Mouse (Mus musculus) v-Abl transformed pro-B cells (cell line): Measurements from ENCODE around the gene Hspb9.

Experiments used
- in situ Hi-C, 2 experiments: fragments of 400-800 bp; cut with MboI; formaldehyde crosslinking; loops; one replicate each; pipeline ENCODE4 v1.15.1; 2025; ENCODE audit not compliant: unreplicated experiment in 2 of 2

Gene Hspb9

GRCm38 (mm10) chr11:100703851-100704531, 9.7 kb upstream of the Hspb9 start, which contains the start of gene Dhx58:
Gene Dhx58 (minus strand): TSS chr11:100704271.
- in situ Hi-C loops = no loop called here

- in situ Hi-C loops = loop anchor here in 1 of 2 experiments (5.0 kb wide), 1 partner anchor 252 kb away; no protein-coding TSS in a partner anchor
These were observed 8.4 kb upstream of the Hspb9 start for GRCm38 (mm10) chr11:100705095-100705747.

GRCm38 (mm10) chr11:100709201-100709810, 4.3 kb upstream of the Hspb9 start:
- in situ Hi-C loops = loop anchor here in 1 of 2 experiments (5.0 kb wide), 1 partner anchor 248 kb away; no protein-coding TSS in a partner anchor

- in situ Hi-C loops = loop anchor here in 1 of 2 experiments (10.0 kb wide), 1 partner anchor 154 kb away; no protein-coding TSS in a partner anchor
These were observed 3.1 kb upstream of the Hspb9 start for GRCm38 (mm10) chr11:100710528-100710927.

- in situ Hi-C loops = loop anchor here in 1 of 2 experiments (10.0 kb wide), 1 partner anchor 154 kb away; no protein-coding TSS in a partner anchor
These were observed 2.7 kb upstream of the Hspb9 start for GRCm38 (mm10) chr11:100710977-100711376.

GRCm38 (mm10) chr11:100711783-100712615, 1.7 kb upstream of the Hspb9 start, which contains the start of gene Kat2a:
Gene Kat2a (minus strand): TSS chr11:100712465.
- in situ Hi-C loops = loop anchor here in 1 of 2 experiments (10.0 kb wide), 1 partner anchor 153 kb away; no protein-coding TSS in a partner anchor

GRCm38 (mm10) chr11:100713174-100713573, 476 bp upstream of the Hspb9 start:
- in situ Hi-C loops = loop anchor here in 1 of 2 experiments (10.0 kb wide), 1 partner anchor 152 kb away; no protein-coding TSS in a partner anchor

GRCm38 (mm10) chr11:100714534-100714915, 875 bp downstream of the Hspb9 start:
- in situ Hi-C loops = loop anchor here in 1 of 2 experiments (10.0 kb wide), 1 partner anchor 150 kb away; no protein-coding TSS in a partner anchor

GRCm38 (mm10) chr11:100714948-100715347, 1.3 kb downstream of the Hspb9 start:
- in situ Hi-C loops = loop anchor here (5.0 to 10.0 kb wide), 4 partner anchors 37 to 242 kb away; partner anchors contain the start of gene Hcrt (in 1 of the 2)

- in situ Hi-C loops = loop anchor here (5.0 to 10.0 kb wide), 4 partner anchors 36 to 241 kb away; partner anchors contain the start of gene Hcrt (in 1 of the 2)
These were observed 3.0 kb downstream of the Hspb9 start for GRCm38 (mm10) chr11:100716649-100717048.

GRCm38 (mm10) chr11:100718462-100718861, 4.8 kb downstream of the Hspb9 start:
- in situ Hi-C loops = loop anchor here (5.0 to 10.0 kb wide), 4 partner anchors 34 to 239 kb away; partner anchors contain the start of gene Hcrt (in 1 of the 2)

- in situ Hi-C loops = loop anchor here (5.0 to 10.0 kb wide), 4 partner anchors 33 to 238 kb away; partner anchors contain the start of gene Hcrt (in 1 of the 2)
These were observed 5.2 kb downstream of the Hspb9 start for GRCm38 (mm10) chr11:100718866-100719265.

GRCm38 (mm10) chr11:100719312-100719711, 5.7 kb downstream of the Hspb9 start:
- in situ Hi-C loops = loop anchor here (5.0 to 10.0 kb wide), 4 partner anchors 33 to 238 kb away; partner anchors contain the start of gene Hcrt (in 1 of the 2)

GRCm38 (mm10) chr11:100719893-100720292, 6.2 kb downstream of the Hspb9 start:
- in situ Hi-C loops = loop anchor here (5.0 to 10.0 kb wide), 4 partner anchors 32 to 237 kb away; partner anchors contain the start of gene Hcrt (in 1 of the 2)

GRCm38 (mm10) chr11:100720345-100720744, 6.7 kb downstream of the Hspb9 start:
- in situ Hi-C loops = no loop called here

- in situ Hi-C loops = no loop called here
These were observed 7.6 kb downstream of the Hspb9 start for GRCm38 (mm10) chr11:100721254-100721653.

- in situ Hi-C loops = no loop called here
These were observed 8.3 kb downstream of the Hspb9 start for GRCm38 (mm10) chr11:100721776-100722492.

GRCm38 (mm10) chr11:100722493-100723028, 8.9 kb downstream of the Hspb9 start:
- in situ Hi-C loops = no loop called here
